Mouse (Mus musculus) heart, postnatal 0 days (tissue): ENCODE data around the gene Actb.

Experiments
- CTCF ChIP-seq: IDR thresholded peaks from 2 replicates; pipeline ENCODE4 v1.5.1; 2016; ENCODE audit warnings: antibody characterized with exemption, control low read depth, low read depth
- EP300 ChIP-seq: IDR thresholded peaks from 2 replicates; pipeline ENCODE4 v1.6.1; 2016; ENCODE audit warnings: antibody characterized with exemption, low read depth

GRCm38 (mm10) chr5:142902506-142903314 lies 3.8 kb downstream of the Actb start:
- TF ChIP-seq CTCF (no peak), EP300 (no peak)
